Mouse (Mus musculus): ENCODE results near the gene Lrrn2. TPM values are rescaled to one million over a fixed set of nuclear protein-coding genes. Genes with fewer than 3 reads are reported as not detected.

Gene Lrrn2
- total and polyA plus RNA-seq, 3 experiments = not detected

DNA sequence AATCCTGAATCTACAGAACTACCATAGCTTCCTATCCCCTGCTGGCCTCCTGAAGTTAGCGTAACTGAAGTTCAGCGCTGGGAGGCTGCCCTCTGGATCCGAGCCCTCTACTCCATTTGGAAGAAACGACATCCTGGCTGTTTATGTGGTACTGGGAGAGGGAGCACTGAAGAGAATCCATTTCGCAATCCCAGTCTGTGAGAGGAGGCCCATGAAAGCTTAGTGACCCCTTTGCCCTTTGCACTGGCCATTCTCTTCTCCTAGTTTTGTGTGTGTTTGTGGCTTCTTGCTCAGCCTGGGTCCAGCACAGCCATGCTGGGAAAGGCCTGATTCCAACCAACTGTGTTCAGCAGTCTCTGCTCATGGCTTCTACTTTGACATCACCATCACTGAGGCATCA, 76.7 kb downstream of the Lrrn2 start:
- TF ChIP-seq MYC (IDR thresholded peaks at IDR 0.05; ENCODE audit: low read depth, low read length) = no peak
- no peak for TF ChIP-seq NRF1 (IDR thresholded peaks at IDR 0.05; ENCODE audit: insufficient read depth, low read depth, low read length, poor library complexity, severe bottlenecking)
- no peak for TF ChIP-seq POLR2AphosphoS2 (IDR thresholded peaks at IDR 0.05; ENCODE audit: low read length)
- TF ChIP-seq MAFK (IDR thresholded peaks at IDR 0.05; ENCODE audit: borderline replicate concordance, low read depth, low read length) = no peak
- TF ChIP-seq TCF12 (IDR thresholded peaks at IDR 0.05; ENCODE audit: low read depth, low read length) = no peak
- TF ChIP-seq TBP (IDR thresholded peaks at IDR 0.05; ENCODE audit: low read depth, low read length) = no peak
- no peak for TF ChIP-seq CHD1 (IDR thresholded peaks at IDR 0.05; ENCODE audit: low read depth, low read length)
- no peak for TF ChIP-seq TAL1 (IDR thresholded peaks at IDR 0.05; ENCODE audit: low read length)
- TF ChIP-seq ETS1 (IDR thresholded peaks at IDR 0.05; ENCODE audit: low read depth, low read length) = no peak
- TF ChIP-seq SMC3 (IDR thresholded peaks at IDR 0.05; ENCODE audit: low read depth, low read length) = no peak
- TF ChIP-seq POLR2AphosphoS5 (IDR thresholded peaks at IDR 0.05; ENCODE audit: borderline replicate concordance, low read depth, low read length) = no peak
- no peak for TF ChIP-seq GABPA (IDR thresholded peaks at IDR 0.05; ENCODE audit: low read depth, low read length)
- TF ChIP-seq MYB (IDR thresholded peaks at IDR 0.05; ENCODE audit: low read depth, low read length) = no peak
- no peak for TF ChIP-seq UBTF (IDR thresholded peaks at IDR 0.05; ENCODE audit: borderline replicate concordance, insufficient read depth, low read depth, low read length)
- TF ChIP-seq MAX (IDR thresholded peaks at IDR 0.05; ENCODE audit: low read length) = no peak
- Histone ChIP-seq H3K27ac (ENCODE audit: control insufficient read depth, low read depth, low read length) (no peak overlapping the region), H3K4me1 (ENCODE audit: control insufficient read depth in 1 of 2, insufficient read depth in 2 of 2, low read length in 2 of 2) (no peaks in the 10 kb centered on the region), H3K9me3 (replicated peaks; ENCODE audit: insufficient read depth, low read length) (no peaks in the 10 kb centered on the region), H3K9ac (ENCODE audit: control insufficient read depth, low read depth, low read length, poor library complexity, severe bottlenecking) (no peak overlapping the region), H3K4me3 (ENCODE audit: control insufficient read depth in 1 of 2, insufficient read depth in 1 of 2, low read depth in 2 of 2, low read length in 2 of 2) (no peak overlapping the region), H3K79me2 (ENCODE audit: control insufficient read depth, insufficient read depth, low read length, poor library complexity) (no peaks in the 10 kb centered on the region), H3K36me3 (ENCODE audit: control insufficient read depth in 1 of 2, insufficient read depth in 2 of 2, low read length in 2 of 2) (no peaks in the 10 kb centered on the region), H3K27me3 (ENCODE audit: control insufficient read depth in 1 of 2, insufficient read depth in 2 of 2, low read length in 2 of 2) (peaks cover 10 to 12% of the 10 kb centered on the region in 2 experiments)
- no peak for DNase-seq (ENCODE audit: low read depth, low spot score)

DNA sequence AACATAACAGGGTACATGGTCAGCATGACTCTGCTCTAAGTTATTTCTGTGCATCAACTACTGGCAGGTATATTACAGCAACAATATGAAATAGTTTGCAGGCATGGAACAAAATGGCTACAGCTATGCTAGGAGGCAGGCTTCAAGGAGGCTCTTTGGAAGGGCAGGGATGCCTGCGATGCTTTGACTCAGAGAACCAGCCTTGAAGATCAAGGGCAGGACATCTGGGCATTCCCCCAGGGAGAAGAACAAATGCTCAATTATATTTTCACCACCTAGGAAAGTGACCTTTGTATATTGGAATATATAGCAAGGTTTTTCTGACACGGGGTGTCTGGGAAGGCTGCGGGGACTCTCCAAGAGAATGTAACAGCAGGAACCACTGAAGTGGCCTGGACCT, 81.7 kb downstream of the Lrrn2 start:
- Histone ChIP-seq H3K27ac (ENCODE audit: control insufficient read depth, low read depth, low read length) (no peak overlapping the region), H3K4me1 (ENCODE audit: control insufficient read depth in 1 of 2, insufficient read depth in 2 of 2, low read length in 2 of 2) (no peaks in the 10 kb centered on the region), H3K9ac (ENCODE audit: control insufficient read depth, low read depth, low read length, poor library complexity, severe bottlenecking) (no peak overlapping the region), H3K9me3 (replicated peaks; ENCODE audit: insufficient read depth, low read length) (no peaks in the 10 kb centered on the region), H3K79me2 (ENCODE audit: control insufficient read depth, insufficient read depth, low read length, poor library complexity) (no peaks in the 10 kb centered on the region), H3K36me3 (ENCODE audit: control insufficient read depth in 1 of 2, insufficient read depth in 2 of 2, low read length in 2 of 2) (no peaks in the 10 kb centered on the region), H3K4me3 (ENCODE audit: control insufficient read depth in 1 of 2, insufficient read depth in 1 of 2, low read depth in 2 of 2, low read length in 2 of 2) (no peak overlapping the region), H3K27me3 (ENCODE audit: control insufficient read depth in 1 of 2, insufficient read depth in 2 of 2, low read length in 2 of 2) (peaks cover 9 to 12% of the 10 kb centered on the region in 2 experiments)
- no peak for DNase-seq (ENCODE audit: low read depth, low spot score)
- TF ChIP-seq UBTF (IDR thresholded peaks at IDR 0.05; ENCODE audit: borderline replicate concordance, insufficient read depth, low read depth, low read length) (no peak), BHLHE40 (IDR thresholded peaks at IDR 0.05; ENCODE audit: borderline replicate concordance, low read depth, low read length) (no peak), CHD1 (IDR thresholded peaks at IDR 0.05; ENCODE audit: low read depth, low read length) (no peak), MYB (IDR thresholded peaks at IDR 0.05; ENCODE audit: low read depth, low read length) (no peak), MXI1 (IDR thresholded peaks at IDR 0.05; ENCODE audit: low read depth, low read length) (no peak), USF1 (IDR thresholded peaks at IDR 0.05; ENCODE audit: low read depth, low read length) (no peak), TBP (IDR thresholded peaks at IDR 0.05; ENCODE audit: low read depth, low read length) (no peak), POLR2AphosphoS2 (IDR thresholded peaks at IDR 0.05; ENCODE audit: low read length) (no peak), SMC3 (IDR thresholded peaks at IDR 0.05; ENCODE audit: low read depth, low read length) (no peak), KAT2A (conservative IDR thresholded peaks at IDR 0.05; ENCODE audit: low read depth, low read length) (no peak), MAZ (IDR thresholded peaks at IDR 0.05; ENCODE audit: low read depth, low read length) (no peak), MYC (IDR thresholded peaks at IDR 0.05; ENCODE audit: low read depth, low read length) (no peak), MAFK (IDR thresholded peaks at IDR 0.05; ENCODE audit: borderline replicate concordance, low read depth, low read length) (no peak), USF2 (IDR thresholded peaks at IDR 0.05; ENCODE audit: borderline replicate concordance in 1 of 2, insufficient read depth in 1 of 2, low read depth in 1 of 2, low read length in 2 of 2) (no peak), NELFE (IDR thresholded peaks at IDR 0.05; ENCODE audit: low read depth, low read length) (no peak)
